Mouse (Mus musculus) heart, adult 9 months (tissue): ENCODE data around the gene Acot11.
"Not testable (repeated sequence)": the region's sequence is repeated elsewhere in the genome, so short reads cannot be mapped to it uniquely, and the experiment has no call there.

Source experiments
- DNase-seq, 2 experiments: peaks; one replicate each; pipeline ENCODE4 v3.0.0; 2022; ENCODE audit warnings: low spot score in 2 of 2

Acot11 gene

GRCm38 (mm10) chr4:106778116-106778788, 26.5 kb downstream of the Acot11 start:
- peak; percentile 95 to 96 for DNase-seq

- no peak for DNase-seq
Measured at GRCm38 (mm10) chr4:106776998-106777397, 27.8 kb downstream of the Acot11 start.

GRCm38 (mm10) chr4:106775767-106776166, 29.0 kb downstream of the Acot11 start:
- not testable (repeated sequence) for DNase-seq

- DNase-seq: no peak
Measured at GRCm38 (mm10) chr4:106772558-106772957, 32.2 kb downstream of the Acot11 start.

GRCm38 (mm10) chr4:106769306-106769705, 35.5 kb downstream of the Acot11 start:
- DNase-seq: no peak

GRCm38 (mm10) chr4:106764166-106764565, 40.6 kb downstream of the Acot11 start:
- no peak for DNase-seq

- no peak for DNase-seq
Measured at GRCm38 (mm10) chr4:106751726-106752125, 53.1 kb downstream of the Acot11 start.

GRCm38 (mm10) chr4:106749699-106750098, 55.1 kb downstream of the Acot11 start:
- DNase-seq: peak; percentile 43 to 48

- DNase-seq: no peak
Measured at GRCm38 (mm10) chr4:106747001-106747580, 57.7 kb downstream of the Acot11 start.

- peak in 1 of 2 experiments; percentile 13 for DNase-seq
Measured at GRCm38 (mm10) chr4:106745862-106746261, 58.9 kb downstream of the Acot11 start.

- DNase-seq: no peak
Measured at GRCm38 (mm10) chr4:106737904-106738303, 66.9 kb downstream of the Acot11 start.

- DNase-seq: not testable (repeated sequence)
Measured at GRCm38 (mm10) chr4:106736884-106737283, 67.9 kb downstream of the Acot11 start.

- no peak for DNase-seq
Measured at GRCm38 (mm10) chr4:106733636-106734035, 71.2 kb downstream of the Acot11 start, which contains the start of gene Fam151a. Gene Fam151a (plus strand): TSS chr4:106733889.

GRCm38 (mm10) chr4:106730814-106731213, 74.0 kb downstream of the Acot11 start, which contains the start of gene Mroh7:
Gene Mroh7 (minus strand): TSS chr4:106730925.
- DNase-seq: no peak

- DNase-seq: no peak
Measured at GRCm38 (mm10) chr4:106720631-106721030, 84.2 kb downstream of the Acot11 start.

GRCm38 (mm10) chr4:106713622-106714021, 91.2 kb downstream of the Acot11 start:
- no peak for DNase-seq

- peak; percentile 37 to 63 for DNase-seq
Measured at GRCm38 (mm10) chr4:106708408-106708807, 96.4 kb downstream of the Acot11 start.

- DNase-seq: no peak
Measured at GRCm38 (mm10) chr4:106707957-106708356, 96.8 kb downstream of the Acot11 start.

GRCm38 (mm10) chr4:106705096-106705665, 99.6 kb downstream of the Acot11 start:
- no peak for DNase-seq

- DNase-seq: no peak
Measured at GRCm38 (mm10) chr4:106704416-106704815, 100.4 kb downstream of the Acot11 start.

GRCm38 (mm10) chr4:106703956-106704355, 100.8 kb downstream of the Acot11 start:
- DNase-seq: no peak

- DNase-seq: no peak
Measured at GRCm38 (mm10) chr4:106700798-106701197, 104.0 kb downstream of the Acot11 start.

GRCm38 (mm10) chr4:106699989-106700388, 104.8 kb downstream of the Acot11 start:
- no peak for DNase-seq
